ENCODE assay signal across 18 mouse cellular contexts in genomic region chr19:40371866-40372265, GRCm38 (mm10).
DNase-seq lines count a peak whose midpoint lies in the region; ATAC-seq and TF ChIP-seq lines count a peak whose summit lies in the region.
"Had no signal": no experiment of that assay in that cellular context is flagged by ENCODE, and none has a peak within 500 bp of the region (broad histone marks: within the 10 kb centered on the region; RNA-seq: fewer than 3 reads in every experiment).

No protein-coding gene starts in this region.

- no peak for ATAC-seq in heart, embryonic 15.5 days (replicated peaks; ENCODE audit: insufficient number of reproducible peaks, insufficient read depth, low FRiP score, low read depth)
- ATAC-seq in midbrain, embryonic 16.5 days = no peak
- ATAC-seq in midbrain, embryonic 13.5 days = no peak
- no peak; the same call in 1 of the 2 replicates for ATAC-seq in forebrain, postnatal 0 days

- TF ChIP-seq CTCF in forebrain, postnatal 0 days (IDR thresholded peaks at IDR 0.05; ENCODE audit: low read depth) = no peak

- 69% methylated on average over 4 of the region's 4 CpGs for WGBS in heart, embryonic 15.5 days
- WGBS in midbrain, embryonic 16.5 days = 21% methylated on average over 4 of the region's 4 CpGs
- 39% methylated on average over 4 of the region's 4 CpGs for WGBS in midbrain, embryonic 13.5 days
- WGBS in forebrain, postnatal 0 days = 20% methylated on average over 4 of the region's 4 CpGs

- no peaks in the 10 kb centered on the region for H3K9me3 ChIP-seq in heart, embryonic 15.5 days (replicated peaks)
- H3K9me3 ChIP-seq in midbrain, embryonic 16.5 days (replicated peaks; ENCODE audit: control insufficient read depth, low read length, poor library complexity, severe bottlenecking) = no peaks in the 10 kb centered on the region
- H3K9me3 ChIP-seq in midbrain, embryonic 13.5 days = no peaks in the 10 kb centered on the region
- H3K9me3 ChIP-seq in forebrain, postnatal 0 days (ENCODE audit: low read length) = no peaks in the 10 kb centered on the region
- H3K9me3 ChIP-seq: hindbrain, embryonic 12.5 days; neural tube, embryonic 12.5 days had no signal

- H3K4me2 ChIP-seq in heart, embryonic 15.5 days = no peak overlapping the region
- H3K4me2 ChIP-seq in midbrain, embryonic 16.5 days (ENCODE audit: low read length) = no peak overlapping the region
- no peak overlapping the region for H3K4me2 ChIP-seq in midbrain, embryonic 13.5 days (replicated peaks)
- no peak overlapping the region for H3K4me2 ChIP-seq in forebrain, postnatal 0 days (ENCODE audit: low read depth)
- H3K4me2 ChIP-seq: hindbrain, embryonic 12.5 days; neural tube, embryonic 12.5 days had no signal

- intact Hi-C loops in heart, postnatal 10 days (cut with DNase I) = no loop called here

- no peak overlapping the region for H3K4me3 ChIP-seq in heart, embryonic 15.5 days
- H3K4me3 ChIP-seq in midbrain, embryonic 16.5 days (ENCODE audit: low read depth, low read length) = no peak overlapping the region
- no peak overlapping the region for H3K4me3 ChIP-seq in midbrain, embryonic 13.5 days (replicated peaks)
- H3K4me3 ChIP-seq in forebrain, postnatal 0 days (ENCODE audit: low read depth, low read length) = no peak overlapping the region
- H3K4me3 ChIP-seq: hindbrain, embryonic 12.5 days; neural tube, embryonic 12.5 days had no signal

- H3K27ac ChIP-seq in heart, embryonic 15.5 days = peak overlapping the region; percentile 91; the same call in 1 of the 2 replicates
- peak overlapping the region; percentile 6; the same call in 1 of the 2 replicates for H3K27ac ChIP-seq in midbrain, embryonic 16.5 days (ENCODE audit: low read length)
- H3K27ac ChIP-seq in midbrain, embryonic 13.5 days = no peak overlapping the region
- H3K27ac ChIP-seq in forebrain, postnatal 0 days (ENCODE audit: low read depth, low read length) = peak overlapping the region; percentile 57
- H3K27ac ChIP-seq: hindbrain, embryonic 12.5 days; neural tube, embryonic 12.5 days had no signal

- no peak overlapping the region for H3K9ac ChIP-seq in heart, embryonic 15.5 days
- H3K9ac ChIP-seq in midbrain, embryonic 16.5 days (ENCODE audit: low read depth, low read length) = no peak overlapping the region
- no peak overlapping the region for H3K9ac ChIP-seq in midbrain, embryonic 13.5 days (replicated peaks)
- H3K9ac ChIP-seq in forebrain, postnatal 0 days = no peak overlapping the region
- H3K9ac ChIP-seq: hindbrain, embryonic 12.5 days; neural tube, embryonic 12.5 days had no signal

- DNase-seq in adrenal gland, postnatal 14 days = peak; percentile 23
- DNase-seq in adrenal gland, postnatal 25 days = no peak
- no peak for DNase-seq in heart, postnatal 10 days
- no peak for DNase-seq in forebrain, postnatal 0 days
- no peak for DNase-seq in yolk sac, embryonic 10.5 days (ENCODE audit: low spot score)
- DNase-seq: cerebellum, adult 9-10 months; embryo, embryonic 11 days; kidney, adult 11 months; kidney, postnatal 10 days; lung, adult 2 months; lung, postnatal 4 days; midbrain, embryonic 14.5 days; thymus, postnatal 4 days had no signal

- H3K27me3 ChIP-seq in heart, embryonic 15.5 days = no peaks in the 10 kb centered on the region
- H3K27me3 ChIP-seq in midbrain, embryonic 16.5 days (ENCODE audit: control insufficient read depth, insufficient read depth, low read depth, low read length) = no peaks in the 10 kb centered on the region
- no peaks in the 10 kb centered on the region for H3K27me3 ChIP-seq in midbrain, embryonic 13.5 days
- no peaks in the 10 kb centered on the region for H3K27me3 ChIP-seq in forebrain, postnatal 0 days (ENCODE audit: insufficient read depth, low read length)
- H3K27me3 ChIP-seq: hindbrain, embryonic 12.5 days; neural tube, embryonic 12.5 days had no signal

- peaks cover 54% of the 10 kb centered on the region for H3K4me1 ChIP-seq in heart, embryonic 15.5 days (replicated peaks)
- no peaks in the 10 kb centered on the region for H3K4me1 ChIP-seq in midbrain, embryonic 16.5 days (ENCODE audit: control insufficient read depth, insufficient read depth, low read length)
- H3K4me1 ChIP-seq in midbrain, embryonic 13.5 days (replicated peaks) = peaks cover 14% of the 10 kb centered on the region
- no peaks in the 10 kb centered on the region for H3K4me1 ChIP-seq in forebrain, postnatal 0 days (ENCODE audit: insufficient read depth)

- H3K36me3 ChIP-seq in heart, embryonic 15.5 days = peaks cover 5% of the 10 kb centered on the region; the same call in 1 of the 2 replicates
- peaks cover 7% of the 10 kb centered on the region for H3K36me3 ChIP-seq in midbrain, embryonic 16.5 days (ENCODE audit: control insufficient read depth, insufficient read depth, low read length)
- H3K36me3 ChIP-seq in midbrain, embryonic 13.5 days = peaks cover 39% of the 10 kb centered on the region
- H3K36me3 ChIP-seq in forebrain, postnatal 0 days (ENCODE audit: insufficient read depth) = peaks cover 35% of the 10 kb centered on the region
